Mouse (Mus musculus): ENCODE data around the gene Sema7a. TPM values are rescaled to one million over a fixed set of nuclear protein-coding genes. Genes with fewer than 3 reads are reported as not detected.

The Sema7a gene
- polyA plus RNA-seq, 1 experiment = 1.7 TPM

GRCm38 (mm10) chr9:57950519-57950918 is 10.6 kb downstream of the Sema7a start:
- Histone ChIP-seq H3K27ac (ENCODE audit: insufficient read depth, low read length) (no peak overlapping the region), H3K4me1 (ENCODE audit: control insufficient read depth, insufficient read depth, low read length) (no peaks in the 10 kb centered on the region), H3K9me3 (replicated peaks; ENCODE audit: control insufficient read depth, insufficient read depth, low read length, poor library complexity, severe bottlenecking) (no peaks in the 10 kb centered on the region), H3K4me3 (ENCODE audit: low read depth, low read length) (no peak overlapping the region), H3K27me3 (ENCODE audit: control insufficient read depth, insufficient read depth, low read length, poor library complexity, severe bottlenecking) (no peaks in the 10 kb centered on the region), H3K9ac (ENCODE audit: low read depth, poor library complexity, severe bottlenecking) (no peak overlapping the region), H3K36me3 (ENCODE audit: control insufficient read depth, insufficient read depth, low read length, poor library complexity, severe bottlenecking) (no peaks in the 10 kb centered on the region)
- TF ChIP-seq EP300 (IDR thresholded peaks at IDR 0.05; ENCODE audit: insufficient read depth, low read depth, low read length) (no peak), POLR2A (IDR thresholded peaks at IDR 0.05; ENCODE audit: insufficient read depth, low read length) (no peak), CTCF (IDR thresholded peaks at IDR 0.05; ENCODE audit: low read depth, low read length) (no peak)

- no peaks in the 10 kb centered on the region for H3K4me1 ChIP-seq (ENCODE audit: control insufficient read depth, insufficient read depth, low read length)
- H3K9me3 ChIP-seq (replicated peaks; ENCODE audit: control insufficient read depth, insufficient read depth, low read length, poor library complexity, severe bottlenecking) = no peaks in the 10 kb centered on the region
- H3K4me3 ChIP-seq (ENCODE audit: low read depth, low read length) = no peak overlapping the region
- no peak overlapping the region for H3K27ac ChIP-seq (ENCODE audit: insufficient read depth, low read length)
- TF ChIP-seq POLR2A (IDR thresholded peaks at IDR 0.05; ENCODE audit: insufficient read depth, low read length) (no peak), CTCF (IDR thresholded peaks at IDR 0.05; ENCODE audit: low read depth, low read length) (no peak), EP300 (IDR thresholded peaks at IDR 0.05; ENCODE audit: insufficient read depth, low read depth, low read length) (no peak)
- H3K9ac ChIP-seq (ENCODE audit: low read depth, poor library complexity, severe bottlenecking) = no peak overlapping the region
- H3K36me3 ChIP-seq (ENCODE audit: control insufficient read depth, insufficient read depth, low read length, poor library complexity, severe bottlenecking) = no peaks in the 10 kb centered on the region
- no peaks in the 10 kb centered on the region for H3K27me3 ChIP-seq (ENCODE audit: control insufficient read depth, insufficient read depth, low read length, poor library complexity, severe bottlenecking)
Observed at GRCm38 (mm10) chr9:57951993-57952392, 12.1 kb downstream of the Sema7a start.

- TF ChIP-seq CTCF (IDR thresholded peaks at IDR 0.05; ENCODE audit: low read depth, low read length) (no peak), POLR2A (IDR thresholded peaks at IDR 0.05; ENCODE audit: insufficient read depth, low read length) (no peak), EP300 (IDR thresholded peaks at IDR 0.05; ENCODE audit: insufficient read depth, low read depth, low read length) (no peak)
Observed at GRCm38 (mm10) chr9:57954962-57955744, 15.2 kb downstream of the Sema7a start.

GRCm38 (mm10) chr9:57955764-57956163 is 15.9 kb downstream of the Sema7a start:
- no peak overlapping the region for H3K9ac ChIP-seq (ENCODE audit: low read depth, poor library complexity, severe bottlenecking)
- H3K4me1 ChIP-seq (ENCODE audit: control insufficient read depth, insufficient read depth, low read length) = no peaks in the 10 kb centered on the region
- no peak overlapping the region for H3K27ac ChIP-seq (ENCODE audit: insufficient read depth, low read length)
- no peaks in the 10 kb centered on the region for H3K9me3 ChIP-seq (replicated peaks; ENCODE audit: control insufficient read depth, insufficient read depth, low read length, poor library complexity, severe bottlenecking)
- TF ChIP-seq EP300 (IDR thresholded peaks at IDR 0.05; ENCODE audit: insufficient read depth, low read depth, low read length) = no peak
- no peak for TF ChIP-seq CTCF (IDR thresholded peaks at IDR 0.05; ENCODE audit: low read depth, low read length)
- TF ChIP-seq POLR2A (IDR thresholded peaks at IDR 0.05; ENCODE audit: insufficient read depth, low read length) = no peak
- H3K27me3 ChIP-seq (ENCODE audit: control insufficient read depth, insufficient read depth, low read length, poor library complexity, severe bottlenecking) = no peaks in the 10 kb centered on the region
- H3K4me3 ChIP-seq (ENCODE audit: low read depth, low read length) = no peak overlapping the region
- H3K36me3 ChIP-seq (ENCODE audit: control insufficient read depth, insufficient read depth, low read length, poor library complexity, severe bottlenecking) = no peaks in the 10 kb centered on the region

More at GRCm38 (mm10) chr9:57954962-57955744, 15.2 kb downstream of the Sema7a start:
- Histone ChIP-seq H3K9ac (ENCODE audit: low read depth, poor library complexity, severe bottlenecking) (no peak overlapping the region), H3K36me3 (ENCODE audit: control insufficient read depth, insufficient read depth, low read length, poor library complexity, severe bottlenecking) (no peaks in the 10 kb centered on the region), H3K4me1 (ENCODE audit: control insufficient read depth, insufficient read depth, low read length) (no peaks in the 10 kb centered on the region), H3K27me3 (ENCODE audit: control insufficient read depth, insufficient read depth, low read length, poor library complexity, severe bottlenecking) (no peaks in the 10 kb centered on the region), H3K9me3 (replicated peaks; ENCODE audit: control insufficient read depth, insufficient read depth, low read length, poor library complexity, severe bottlenecking) (no peaks in the 10 kb centered on the region), H3K4me3 (ENCODE audit: low read depth, low read length) (no peak overlapping the region), H3K27ac (ENCODE audit: insufficient read depth, low read length) (no peak overlapping the region)

- H3K4me1 ChIP-seq (ENCODE audit: control insufficient read depth, insufficient read depth, low read length) = no peaks in the 10 kb centered on the region
- H3K27me3 ChIP-seq (ENCODE audit: control insufficient read depth, insufficient read depth, low read length, poor library complexity, severe bottlenecking) = no peaks in the 10 kb centered on the region
- no peaks in the 10 kb centered on the region for H3K9me3 ChIP-seq (replicated peaks; ENCODE audit: control insufficient read depth, insufficient read depth, low read length, poor library complexity, severe bottlenecking)
- H3K27ac ChIP-seq (ENCODE audit: insufficient read depth, low read length) = no peak overlapping the region
- TF ChIP-seq EP300 (IDR thresholded peaks at IDR 0.05; ENCODE audit: insufficient read depth, low read depth, low read length) (no peak), CTCF (IDR thresholded peaks at IDR 0.05; ENCODE audit: low read depth, low read length) (no peak), POLR2A (IDR thresholded peaks at IDR 0.05; ENCODE audit: insufficient read depth, low read length) (no peak)
- H3K36me3 ChIP-seq (ENCODE audit: control insufficient read depth, insufficient read depth, low read length, poor library complexity, severe bottlenecking) = no peaks in the 10 kb centered on the region
- no peak overlapping the region for H3K4me3 ChIP-seq (ENCODE audit: low read depth, low read length)
- H3K9ac ChIP-seq (ENCODE audit: low read depth, poor library complexity, severe bottlenecking) = no peak overlapping the region
Observed at GRCm38 (mm10) chr9:57956196-57956837, 16.4 kb downstream of the Sema7a start.

- no peak for TF ChIP-seq POLR2A (IDR thresholded peaks at IDR 0.05; ENCODE audit: insufficient read depth, low read length)
- no peak for TF ChIP-seq EP300 (IDR thresholded peaks at IDR 0.05; ENCODE audit: insufficient read depth, low read depth, low read length)
- no peak for TF ChIP-seq CTCF (IDR thresholded peaks at IDR 0.05; ENCODE audit: low read depth, low read length)
- no peaks in the 10 kb centered on the region for H3K36me3 ChIP-seq (ENCODE audit: control insufficient read depth, insufficient read depth, low read length, poor library complexity, severe bottlenecking)
- no peak overlapping the region for H3K4me3 ChIP-seq (ENCODE audit: low read depth, low read length)
- no peak overlapping the region for H3K9ac ChIP-seq (ENCODE audit: low read depth, poor library complexity, severe bottlenecking)
- H3K9me3 ChIP-seq (replicated peaks; ENCODE audit: control insufficient read depth, insufficient read depth, low read length, poor library complexity, severe bottlenecking) = no peaks in the 10 kb centered on the region
- no peaks in the 10 kb centered on the region for H3K4me1 ChIP-seq (ENCODE audit: control insufficient read depth, insufficient read depth, low read length)
- H3K27me3 ChIP-seq (ENCODE audit: control insufficient read depth, insufficient read depth, low read length, poor library complexity, severe bottlenecking) = no peaks in the 10 kb centered on the region
- no peak overlapping the region for H3K27ac ChIP-seq (ENCODE audit: insufficient read depth, low read length)
Observed at GRCm38 (mm10) chr9:57956838-57957236, 16.9 kb downstream of the Sema7a start.
